Mouse (Mus musculus): ENCODE results near the gene Rimbp3. TPM values are rescaled to one million over a fixed set of nuclear protein-coding genes. Genes with fewer than 3 reads are reported as not detected.
"Not testable (repeated sequence)": the region's sequence is repeated elsewhere in the genome, so short reads cannot be mapped to it uniquely, and the experiment has no call there.

Rimbp3 gene
- total RNA-seq (2021), result under 1 TPM; 0.08 to 0.14 TPM

GRCm38 (mm10) chr16:17208389-17209361 lies at the start of gene Rimbp3:
Rimbp3 (plus strand) TSS chr16:17208603.
- peak; percentile 68 for DNase-seq (ENCODE audit: low spot score)
- intact Hi-C loops (cut with DNase I), result loop anchor here (2.0 to 5.0 kb wide), 2 partner anchors 24 to 76 kb away; partner anchors contain the start of genes Hic2 and Sdf2l1

DNA sequence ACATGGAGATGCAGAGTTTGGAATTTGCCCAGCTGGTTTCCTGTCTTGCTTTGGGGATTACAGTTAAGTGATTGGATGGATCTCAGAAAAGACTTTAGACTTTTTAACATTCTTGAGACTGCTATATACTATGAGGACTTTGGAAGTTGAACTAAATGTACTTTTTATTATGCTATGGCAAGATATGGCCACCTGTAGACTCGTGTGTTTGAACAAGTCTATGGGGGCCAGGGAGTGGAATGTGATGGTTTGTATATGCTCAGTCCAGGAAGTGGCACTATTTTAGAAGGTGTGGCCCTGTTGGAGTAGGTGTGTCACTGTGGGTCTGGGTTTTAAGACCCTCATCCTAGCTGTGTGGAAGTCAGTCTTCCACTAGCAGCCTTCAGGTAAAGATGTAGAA lies 42.9 kb upstream of the Rimbp3 start:
- intact Hi-C loops (cut with DNase I); DNase-seq (ENCODE audit: low spot score): not testable (repeated sequence)

DNA sequence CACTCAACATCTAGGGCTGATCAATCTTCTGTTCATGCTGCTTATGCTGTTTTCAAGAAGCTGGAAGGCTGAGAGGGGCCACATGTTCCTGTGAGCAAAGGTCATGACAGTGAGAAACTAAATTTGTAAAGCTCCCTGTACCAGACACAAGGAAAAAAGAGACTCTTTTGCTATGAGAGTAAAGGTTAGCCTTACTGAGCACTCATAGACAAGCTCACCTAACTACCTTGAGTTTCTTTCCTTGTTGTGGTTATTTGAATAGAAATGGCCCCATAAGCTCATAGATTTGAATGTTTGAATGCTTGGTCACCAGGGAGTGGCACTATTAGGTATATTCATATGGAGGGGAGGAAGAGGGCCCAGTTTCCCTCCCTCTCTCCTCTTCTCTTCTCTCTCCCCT lies 41.2 kb upstream of the Rimbp3 start:
- intact Hi-C loops (cut with DNase I), result no loop called here
- DNase-seq (ENCODE audit: low spot score), result no peak

GRCm38 (mm10) chr16:17168049-17168448 lies 40.4 kb upstream of the Rimbp3 start:
- no peak for DNase-seq (ENCODE audit: low spot score)
- intact Hi-C loops (cut with DNase I), result no loop called here

DNA sequence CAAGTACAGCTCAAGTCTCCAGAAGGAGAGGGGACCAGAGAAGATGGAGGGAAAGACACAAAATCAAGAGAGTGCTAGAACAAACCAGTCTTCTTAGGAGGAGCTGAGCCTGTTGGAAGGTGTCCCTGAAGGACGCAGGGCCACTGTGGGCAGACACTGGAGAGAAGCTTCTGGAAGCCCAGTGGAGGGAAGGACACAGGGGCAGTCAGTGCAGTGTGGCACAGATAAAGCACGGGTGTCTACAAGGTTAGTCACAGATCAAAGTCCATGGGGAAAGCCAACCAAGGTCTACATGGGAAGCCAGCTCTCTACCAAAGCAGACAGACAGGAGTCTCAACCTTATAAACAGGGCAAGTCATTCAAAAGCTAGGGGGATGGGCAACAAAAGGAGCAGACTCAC lies 32.6 kb upstream of the Rimbp3 start:
- intact Hi-C loops (cut with DNase I), result no loop called here
- no peak for DNase-seq (ENCODE audit: low spot score)

DNA sequence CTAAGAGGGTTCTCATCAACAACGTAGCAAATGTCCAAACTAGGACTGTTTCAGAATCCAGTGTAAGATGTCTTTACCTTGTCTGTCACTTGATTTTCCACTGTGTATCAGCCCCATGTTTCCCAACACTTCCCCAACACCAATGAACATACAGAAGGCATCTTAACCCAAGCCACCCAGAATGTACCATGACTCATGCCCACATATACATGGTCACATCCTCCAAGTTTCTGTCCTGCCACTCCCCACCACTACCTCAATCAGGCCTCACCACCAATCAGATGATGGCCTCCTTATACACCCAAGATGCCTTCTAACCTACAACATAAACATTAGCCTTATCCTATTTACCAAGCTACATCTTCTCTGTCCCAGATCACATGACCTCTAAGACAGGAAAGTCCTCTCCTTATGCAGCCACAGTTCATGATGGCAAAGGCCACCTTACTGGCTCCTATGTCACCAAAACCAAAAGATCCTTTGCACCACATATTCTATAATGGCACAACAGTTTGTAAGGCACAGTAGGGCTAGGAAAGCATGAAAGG lies 30.7 kb upstream of the Rimbp3 start:
- intact Hi-C loops (cut with DNase I), result no loop called here
- no peak for DNase-seq (ENCODE audit: low spot score)

- no peak for DNase-seq (ENCODE audit: low spot score)
- intact Hi-C loops (cut with DNase I), result no loop called here
Observed at GRCm38 (mm10) chr16:17179706-17180105, 28.7 kb upstream of the Rimbp3 start.

GRCm38 (mm10) chr16:17181382-17181781 lies 27.0 kb upstream of the Rimbp3 start:
- DNase-seq (ENCODE audit: low spot score), result no peak
- intact Hi-C loops (cut with DNase I), result no loop called here

DNA sequence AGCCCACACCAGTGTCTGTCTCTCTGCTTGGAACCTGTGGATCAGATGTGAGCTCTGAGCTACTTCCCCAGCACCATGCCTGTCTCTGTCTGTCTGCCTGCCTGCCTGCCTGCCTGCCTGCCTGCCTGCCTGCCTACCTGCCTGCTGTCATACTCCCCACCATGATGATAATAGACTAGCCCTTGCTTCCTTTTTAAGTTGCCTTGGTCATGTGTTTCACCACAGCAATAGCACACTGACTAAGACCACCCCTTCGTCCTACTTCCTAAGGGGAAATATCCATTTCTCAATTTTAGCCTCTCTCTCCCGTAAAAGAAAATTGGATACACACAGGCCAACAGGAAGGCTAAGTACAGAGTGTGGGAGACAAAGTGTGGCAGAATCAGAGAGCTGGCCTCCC lies 26.3 kb upstream of the Rimbp3 start:
- intact Hi-C loops (cut with DNase I), result no loop called here
- no peak for DNase-seq (ENCODE audit: low spot score)

DNA sequence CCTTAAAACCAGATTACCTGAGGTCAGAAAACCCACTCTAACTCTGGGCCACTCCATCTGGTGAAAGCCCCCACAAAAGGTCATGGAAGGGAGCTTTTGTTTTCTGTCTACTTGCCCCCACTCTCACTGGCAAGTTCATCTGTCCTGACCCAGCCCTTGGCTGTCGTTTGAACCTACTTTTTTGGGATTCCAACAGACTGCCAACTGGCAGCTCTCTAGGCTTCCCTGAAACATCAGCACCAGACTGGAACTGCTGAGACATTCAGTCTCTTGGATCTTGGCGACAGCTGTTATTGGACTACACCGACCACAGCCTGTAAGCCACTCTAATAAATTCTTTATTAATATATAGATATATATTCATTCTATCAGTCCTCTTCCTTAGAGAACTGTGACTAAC lies 25.4 kb upstream of the Rimbp3 start:
- no peak for DNase-seq (ENCODE audit: low spot score)
- intact Hi-C loops (cut with DNase I), result no loop called here

- no peak for DNase-seq (ENCODE audit: low spot score)
- intact Hi-C loops (cut with DNase I), result no loop called here
Observed at GRCm38 (mm10) chr16:17185475-17185874, 22.9 kb upstream of the Rimbp3 start.

GRCm38 (mm10) chr16:17193823-17194222 lies 14.6 kb upstream of the Rimbp3 start:
- intact Hi-C loops (cut with DNase I), result no loop called here
- DNase-seq (ENCODE audit: low spot score), result no peak

DNA sequence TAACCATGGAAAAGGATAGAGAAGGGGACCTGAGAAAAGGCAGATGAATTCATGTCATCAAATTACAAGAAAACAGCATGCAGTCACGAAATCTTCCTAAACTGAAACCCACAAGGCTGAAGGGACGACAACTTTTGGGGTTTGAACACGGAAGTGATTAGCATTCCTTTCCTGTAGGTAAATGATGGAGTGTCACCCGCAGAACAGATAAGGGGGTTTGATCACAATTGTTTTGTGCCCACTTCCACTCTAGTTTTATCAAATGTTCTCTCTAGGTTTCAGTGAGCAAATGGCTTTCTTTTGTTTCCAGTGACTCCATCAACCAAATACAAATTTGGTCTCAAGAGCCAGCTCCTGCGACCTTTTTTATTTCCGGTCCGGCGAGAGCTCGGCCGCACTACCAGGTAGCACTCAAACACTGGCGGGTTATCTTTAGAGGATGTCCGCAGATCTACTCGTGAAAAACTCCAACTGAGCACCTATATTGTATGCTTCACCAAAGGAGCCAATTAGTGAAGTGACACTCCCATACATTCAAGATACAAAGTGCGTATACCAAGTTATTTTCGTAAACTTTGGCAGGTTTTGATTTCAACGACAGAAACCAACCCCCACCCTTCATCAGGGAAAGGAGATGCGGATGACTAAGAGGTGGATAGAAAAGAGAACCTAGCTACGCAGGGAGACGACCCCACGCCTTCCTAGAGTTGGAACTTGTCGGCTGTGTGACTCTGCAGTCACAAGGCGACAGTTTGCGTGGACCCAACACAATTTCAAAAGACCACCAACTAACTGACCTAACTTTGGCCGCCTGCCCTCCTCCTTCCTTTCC lies 8.1 kb upstream of the Rimbp3 start:
- DNase-seq (ENCODE audit: low spot score), result no peak
- intact Hi-C loops (cut with DNase I), result no loop called here

- DNase-seq (ENCODE audit: low spot score), result peak; percentile 69
- intact Hi-C loops (cut with DNase I), result no loop called here
Observed at GRCm38 (mm10) chr16:17200953-17201707, 7.3 kb upstream of the Rimbp3 start.

DNA sequence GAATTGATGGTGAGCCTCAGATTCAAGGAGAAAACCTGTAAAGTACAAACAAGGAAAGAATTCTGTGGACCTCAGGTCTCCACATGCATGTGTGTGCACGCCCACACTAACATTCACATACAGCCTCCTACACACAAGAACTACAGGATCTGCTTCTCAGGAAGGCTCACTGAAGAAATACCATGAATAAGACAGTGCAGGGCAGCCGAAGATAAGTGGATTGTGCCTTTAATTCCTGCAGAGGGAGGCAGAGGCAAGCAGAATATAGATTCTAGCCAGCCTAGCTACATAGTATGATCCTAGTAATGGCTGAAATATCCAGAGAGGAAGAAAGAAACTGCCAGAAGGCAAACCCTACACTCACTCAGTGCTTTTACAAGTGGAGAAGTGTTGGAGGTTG lies 6.4 kb upstream of the Rimbp3 start:
- DNase-seq (ENCODE audit: low spot score), result no peak
- intact Hi-C loops (cut with DNase I), result no loop called here

DNA sequence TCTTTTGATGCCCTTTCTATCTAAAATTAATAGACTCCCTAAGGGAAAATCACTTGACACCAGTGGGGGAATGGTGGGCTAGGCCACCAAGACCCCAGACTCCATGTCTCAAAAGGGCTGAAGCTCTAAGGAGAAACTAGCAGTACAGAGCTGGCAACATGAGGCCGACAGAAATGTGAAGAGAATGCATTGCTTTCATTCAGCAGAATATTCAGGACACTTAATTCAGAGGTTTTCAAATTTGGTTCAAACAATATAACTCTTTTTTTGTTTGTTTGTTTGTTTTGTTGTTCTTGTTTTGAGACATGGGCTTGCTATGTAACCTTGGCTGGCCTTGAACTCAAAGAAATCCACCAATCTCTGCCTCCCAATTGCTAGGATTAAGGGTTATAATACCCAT lies 5.9 kb upstream of the Rimbp3 start, which contains the start of gene Ube2l3:
TSS of gene Ube2l3 (minus strand) at position 101 of the 400 bp plus-strand sequence.
- no peak for DNase-seq (ENCODE audit: low spot score)
- intact Hi-C loops (cut with DNase I), result no loop called here

- no peak for DNase-seq (ENCODE audit: low spot score)
- intact Hi-C loops (cut with DNase I), result loop anchor here (5.0 kb wide), 1 partner anchor 73 kb away; the partner anchor contains the start of gene Sdf2l1
Observed at GRCm38 (mm10) chr16:17204990-17205389, 3.4 kb upstream of the Rimbp3 start.

- no peak for DNase-seq (ENCODE audit: low spot score)
- intact Hi-C loops (cut with DNase I), result loop anchor here (2.0 to 5.0 kb wide), 2 partner anchors 23 to 77 kb away; partner anchors contain the start of genes Hic2 and Sdf2l1
Observed at GRCm38 (mm10) chr16:17209404-17209960, 1.1 kb downstream of the Rimbp3 start.
